Mouse (Mus musculus): ENCODE measurements around the gene Smtnl2. TPM values are rescaled to one million over a fixed set of nuclear protein-coding genes. Genes with fewer than 3 reads are reported as not detected.

Gene Smtnl2
- polyA plus RNA-seq, 1 experiment from 2014 or later = 3.5 TPM

DNA sequence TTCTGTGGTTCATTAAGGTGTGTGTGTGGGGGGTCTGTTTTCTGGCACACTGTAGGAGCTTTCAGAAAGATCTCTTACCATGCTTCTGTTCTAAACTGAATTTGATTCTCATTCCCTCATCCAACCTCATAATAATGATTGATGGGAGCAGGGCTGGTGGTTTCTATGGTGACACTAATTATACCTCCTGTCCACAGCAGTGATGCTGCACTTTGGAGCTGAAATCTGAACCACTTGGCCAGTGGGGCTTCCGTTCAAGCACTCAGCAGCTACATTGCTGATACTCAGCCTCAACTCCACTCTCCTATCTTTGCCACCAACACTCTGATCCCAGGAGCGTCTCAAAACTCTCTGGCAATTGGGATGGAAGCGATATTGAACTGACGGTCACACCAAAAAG, 32.2 kb downstream of the Smtnl2 start:
- no peaks in the 10 kb centered on the region for H3K9me3 ChIP-seq (ENCODE audit: low read length)
- no peaks in the 10 kb centered on the region for H3K4me1 ChIP-seq (ENCODE audit: insufficient read depth)
- H3K27ac ChIP-seq (ENCODE audit: low read depth) = no peak overlapping the region
- no peak overlapping the region for H3K4me3 ChIP-seq (ENCODE audit: low read depth, low read length)
- ATAC-seq (no peak), DNase-seq (no peak)
- TF ChIP-seq EP300 (IDR thresholded peaks at IDR 0.05; ENCODE audit: low read depth) (no peak), CTCF (IDR thresholded peaks at IDR 0.05; ENCODE audit: low read depth) (no peak)
- no peaks in the 10 kb centered on the region for H3K36me3 ChIP-seq (replicated peaks; ENCODE audit: insufficient read depth, low read length)
- no peak overlapping the region for H3K4me2 ChIP-seq (ENCODE audit: low read depth, low read length)
- no peak overlapping the region for H3K9ac ChIP-seq (replicated peaks)
- 77% methylated on average over 4 of the region's 4 CpGs for WGBS (ENCODE audit: insufficient replicate concordance)
- H3K27me3 ChIP-seq (ENCODE audit: insufficient read depth, low read length) = no peaks in the 10 kb centered on the region

DNA sequence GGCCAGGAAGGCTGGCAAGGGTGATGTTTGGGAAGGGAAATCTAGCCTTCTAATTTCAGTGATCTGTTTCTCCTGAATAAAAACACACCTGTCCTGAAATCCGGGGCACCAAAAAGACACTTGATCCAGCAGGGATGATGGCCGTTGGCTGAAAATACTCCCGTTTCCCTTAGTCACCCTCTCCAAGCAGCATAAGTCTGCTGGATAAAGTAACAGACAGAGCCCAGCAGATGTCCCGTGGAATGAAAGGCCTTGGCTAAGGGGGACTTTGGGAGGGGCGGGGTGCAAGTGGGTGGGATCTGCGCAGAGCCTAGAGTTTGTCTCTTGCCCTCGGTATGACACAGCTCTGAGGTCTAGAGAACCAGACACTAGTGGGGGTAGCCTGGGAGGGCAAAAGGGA, 33.3 kb downstream of the Smtnl2 start:
- no peaks in the 10 kb centered on the region for H3K9me3 ChIP-seq (ENCODE audit: low read length)
- no peaks in the 10 kb centered on the region for H3K4me1 ChIP-seq (ENCODE audit: insufficient read depth)
- ATAC-seq = no peak
- no peak for DNase-seq
- H3K27ac ChIP-seq (ENCODE audit: low read depth) = no peak overlapping the region
- WGBS (ENCODE audit: insufficient replicate concordance) = 68% methylated on average over 7 of the region's 7 CpGs
- H3K4me2 ChIP-seq (ENCODE audit: low read depth, low read length) = no peak overlapping the region
- no peak overlapping the region for H3K4me3 ChIP-seq (ENCODE audit: low read depth, low read length)
- no peak overlapping the region for H3K9ac ChIP-seq (replicated peaks)
- no peaks in the 10 kb centered on the region for H3K27me3 ChIP-seq (ENCODE audit: insufficient read depth, low read length)
- TF ChIP-seq CTCF (IDR thresholded peaks at IDR 0.05; ENCODE audit: low read depth) = no peak
- no peak for TF ChIP-seq EP300 (IDR thresholded peaks at IDR 0.05; ENCODE audit: low read depth)
- no peaks in the 10 kb centered on the region for H3K36me3 ChIP-seq (replicated peaks; ENCODE audit: insufficient read depth, low read length)

DNA sequence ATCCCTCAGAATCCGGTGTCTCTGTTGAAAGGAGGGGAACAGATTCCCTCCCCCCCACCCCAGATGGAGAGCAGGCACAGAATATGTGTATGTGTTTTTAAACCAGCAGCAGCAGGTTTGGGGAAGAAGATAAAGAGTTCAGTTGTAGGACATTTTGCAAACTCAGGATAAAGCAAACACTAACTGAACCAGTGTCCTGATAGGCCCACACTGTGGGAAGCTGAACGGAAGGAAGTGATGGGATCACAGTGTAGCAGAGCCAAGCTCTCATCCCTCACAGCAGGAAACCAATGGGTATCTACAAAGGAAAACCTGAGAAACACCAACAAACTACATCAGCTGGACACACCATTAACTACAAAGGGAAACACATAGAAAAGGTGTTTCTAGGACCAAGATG, 35.0 kb downstream of the Smtnl2 start:
- H3K4me2 ChIP-seq (ENCODE audit: low read depth, low read length) = no peak overlapping the region
- ATAC-seq (no peak), DNase-seq (no peak)
- TF ChIP-seq CTCF (IDR thresholded peaks at IDR 0.05; ENCODE audit: low read depth) (no peak), EP300 (IDR thresholded peaks at IDR 0.05; ENCODE audit: low read depth) (no peak)
- WGBS (ENCODE audit: insufficient replicate concordance) = 50% methylated on average over 2 of the region's 2 CpGs
- no peaks in the 10 kb centered on the region for H3K27me3 ChIP-seq (ENCODE audit: insufficient read depth, low read length)
- H3K9ac ChIP-seq (replicated peaks) = no peak overlapping the region
- no peaks in the 10 kb centered on the region for H3K9me3 ChIP-seq (ENCODE audit: low read length)
- no peaks in the 10 kb centered on the region for H3K4me1 ChIP-seq (ENCODE audit: insufficient read depth)
- H3K36me3 ChIP-seq (replicated peaks; ENCODE audit: insufficient read depth, low read length) = no peaks in the 10 kb centered on the region
- H3K27ac ChIP-seq (ENCODE audit: low read depth) = no peak overlapping the region
- no peak overlapping the region for H3K4me3 ChIP-seq (ENCODE audit: low read depth, low read length)

DNA sequence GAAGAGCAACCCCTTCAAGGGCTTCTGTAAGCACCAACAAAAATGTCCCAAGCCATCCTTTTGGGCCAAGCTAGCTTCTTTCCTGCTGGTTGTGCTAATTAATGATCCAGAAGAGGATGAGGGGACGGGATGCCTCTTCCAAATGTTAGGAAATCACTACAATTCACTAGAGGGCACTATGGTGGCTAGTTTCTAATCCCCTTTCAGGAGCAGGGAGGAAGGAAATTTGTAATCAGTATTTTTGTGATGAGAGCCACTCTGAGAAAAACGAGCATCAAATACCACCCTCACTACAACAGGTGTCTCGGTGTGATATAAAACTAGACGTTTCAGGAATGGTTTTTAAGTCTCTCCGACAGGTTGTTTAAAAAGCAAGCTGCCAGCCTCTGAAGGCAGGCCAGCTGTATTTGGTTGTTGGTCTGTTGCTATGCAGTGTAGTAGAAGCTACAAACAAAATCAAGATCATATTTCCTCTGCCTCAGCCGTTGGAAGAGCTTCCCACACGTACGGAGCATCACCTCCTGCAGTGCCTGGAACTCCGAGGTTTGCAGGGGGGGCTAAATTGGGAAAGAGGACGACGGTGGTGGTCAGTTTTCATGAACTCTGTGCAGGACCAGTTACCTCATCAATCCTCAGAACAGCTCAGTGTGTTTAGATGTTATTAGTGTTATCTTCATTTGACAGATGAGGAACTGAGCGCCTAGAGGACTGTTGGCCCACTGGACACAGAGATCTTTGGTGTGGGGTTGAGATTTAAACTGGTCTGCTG, 41.4 kb downstream of the Smtnl2 start:
- no peak for DNase-seq
- Histone ChIP-seq H3K9me3 (ENCODE audit: low read length) (no peaks in the 10 kb centered on the region), H3K9ac (replicated peaks) (no peak overlapping the region), H3K27ac (ENCODE audit: low read depth) (no peak overlapping the region), H3K4me2 (ENCODE audit: low read depth, low read length) (no peak overlapping the region), H3K4me1 (ENCODE audit: insufficient read depth) (no peaks in the 10 kb centered on the region), H3K27me3 (ENCODE audit: insufficient read depth, low read length) (no peaks in the 10 kb centered on the region), H3K4me3 (ENCODE audit: low read depth, low read length) (no peak overlapping the region), H3K36me3 (replicated peaks; ENCODE audit: insufficient read depth, low read length) (no peaks in the 10 kb centered on the region)
- 28% methylated on average over 12 of the region's 12 CpGs for WGBS (ENCODE audit: insufficient replicate concordance)
- TF ChIP-seq CTCF (IDR thresholded peaks at IDR 0.05; ENCODE audit: low read depth) = peak; percentile 38
- no peak for TF ChIP-seq EP300 (IDR thresholded peaks at IDR 0.05; ENCODE audit: low read depth)
- ATAC-seq = no peak

DNA sequence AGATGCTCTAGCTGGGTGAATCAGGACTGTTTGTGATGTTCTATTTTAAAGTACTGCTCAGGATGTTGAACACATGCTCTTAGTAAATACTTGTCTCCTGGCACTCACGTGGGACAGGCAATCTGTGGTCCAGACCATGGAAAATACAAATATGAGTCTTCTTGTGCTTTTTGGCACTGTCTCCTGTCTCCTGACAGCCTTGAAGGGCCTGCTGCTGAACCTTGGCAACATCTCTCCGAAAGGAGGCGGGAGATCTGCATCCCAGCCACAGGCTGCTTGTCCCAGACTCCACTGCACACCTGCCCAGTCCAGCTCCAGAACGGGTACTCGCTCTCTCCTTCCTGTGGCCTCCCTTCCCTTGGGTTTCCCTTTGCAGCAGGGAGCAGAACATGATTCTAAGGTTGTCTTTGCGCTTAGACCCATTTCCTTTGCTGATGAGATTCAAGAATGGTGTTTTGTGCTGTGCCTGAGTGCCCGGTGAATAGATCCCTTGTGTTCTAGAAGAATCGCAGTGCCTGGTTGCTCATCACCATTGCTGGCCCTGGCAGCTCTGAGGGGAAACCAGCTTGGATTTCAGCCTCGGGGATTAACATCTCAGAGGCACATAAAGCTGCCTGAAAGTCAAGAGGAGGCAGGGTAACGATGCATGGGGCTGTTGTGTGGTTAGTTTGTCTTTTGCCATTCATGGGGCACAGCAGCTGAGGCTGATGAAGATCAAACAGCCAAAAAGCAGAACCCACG, 43.4 kb downstream of the Smtnl2 start:
- Histone ChIP-seq H3K27me3 (ENCODE audit: insufficient read depth, low read length) (no peaks in the 10 kb centered on the region), H3K36me3 (replicated peaks; ENCODE audit: insufficient read depth, low read length) (no peaks in the 10 kb centered on the region), H3K4me2 (ENCODE audit: low read depth, low read length) (no peak overlapping the region), H3K9me3 (ENCODE audit: low read length) (no peaks in the 10 kb centered on the region), H3K4me3 (ENCODE audit: low read depth, low read length) (no peak overlapping the region), H3K4me1 (ENCODE audit: insufficient read depth) (no peaks in the 10 kb centered on the region), H3K27ac (ENCODE audit: low read depth) (no peak overlapping the region), H3K9ac (replicated peaks) (no peak overlapping the region)
- ATAC-seq (no peak), DNase-seq (no peak)
- WGBS (ENCODE audit: insufficient replicate concordance) = 55% methylated on average over 11 of the region's 11 CpGs
- TF ChIP-seq CTCF (IDR thresholded peaks at IDR 0.05; ENCODE audit: low read depth) (no peak), EP300 (IDR thresholded peaks at IDR 0.05; ENCODE audit: low read depth) (no peak)

DNA sequence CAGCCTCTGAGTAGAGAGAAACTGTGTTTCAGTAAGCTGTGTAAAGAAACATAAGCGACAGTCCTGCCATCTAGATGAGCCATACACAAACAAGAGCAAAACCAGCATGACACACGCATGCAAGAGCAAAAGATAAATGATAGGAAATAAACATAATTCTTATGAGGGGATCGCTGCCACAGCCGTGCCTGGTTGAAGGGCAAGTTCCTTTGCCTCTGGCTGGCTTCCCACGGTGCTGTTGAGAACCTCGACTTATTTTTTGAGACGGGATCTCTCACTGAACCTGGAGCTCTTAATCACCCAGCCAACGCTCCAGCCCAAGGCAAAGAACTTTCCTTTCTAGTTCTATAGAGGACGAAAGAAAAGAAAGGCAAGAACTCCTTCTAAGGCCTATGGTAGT, 45.4 kb downstream of the Smtnl2 start:
- Histone ChIP-seq H3K27ac (ENCODE audit: low read depth) (no peak overlapping the region), H3K9me3 (ENCODE audit: low read length) (no peaks in the 10 kb centered on the region), H3K4me2 (ENCODE audit: low read depth, low read length) (no peak overlapping the region), H3K4me3 (ENCODE audit: low read depth, low read length) (no peak overlapping the region), H3K36me3 (replicated peaks; ENCODE audit: insufficient read depth, low read length) (no peaks in the 10 kb centered on the region), H3K4me1 (ENCODE audit: insufficient read depth) (peaks cover 8% of the 10 kb centered on the region), H3K27me3 (ENCODE audit: insufficient read depth, low read length) (0 out of 2 replicates have a peak, but pooled peaks cover 5% of the 10 kb centered on the region), H3K9ac (replicated peaks) (no peak overlapping the region)
- WGBS (ENCODE audit: insufficient replicate concordance) = 71% methylated on average over 9 of the region's 9 CpGs
- DNase-seq = no peak
- TF ChIP-seq EP300 (IDR thresholded peaks at IDR 0.05; ENCODE audit: low read depth) (no peak), CTCF (IDR thresholded peaks at IDR 0.05; ENCODE audit: low read depth) (no peak)
- ATAC-seq = no peak
